Mouse (Mus musculus): ENCODE measurements around the gene Tmem238.
A peak's percentile ranks its signal among the peaks of the same experiment; 100 is the strongest.

Gene Tmem238

GRCm38 (mm10) chr7:4792278-4793212, 3.1 kb upstream of the Tmem238 start, which contains the start of gene Rpl28:
Rpl28 (plus strand) TSS chr7:4792874.
- DNase-seq: peak; percentile 95

- DNase-seq: no peak
These were observed 689 bp downstream of the Tmem238 start for GRCm38 (mm10) chr7:4788499-4789435.

- DNase-seq: peak; percentile 85
These were observed 5.7 kb downstream of the Tmem238 start for GRCm38 (mm10) chr7:4783667-4784268.

- no peak for DNase-seq
These were observed 6.7 kb downstream of the Tmem238 start, which contains the start of the genes Il11 and Tmem190 for GRCm38 (mm10) chr7:4782759-4783158. Il11 (minus strand) TSS chr7:4782859. Tmem190 (plus strand) TSS chr7:4782937.

GRCm38 (mm10) chr7:4782130-4782529, 7.3 kb downstream of the Tmem238 start:
- no peak for DNase-seq

GRCm38 (mm10) chr7:4779921-4780320, 9.5 kb downstream of the Tmem238 start:
- DNase-seq: no peak

GRCm38 (mm10) chr7:4777851-4778637, 11.4 kb downstream of the Tmem238 start:
- no peak for DNase-seq

- DNase-seq: peak; percentile 17
These were observed 12.3 kb downstream of the Tmem238 start for GRCm38 (mm10) chr7:4776861-4777830.

GRCm38 (mm10) chr7:4776131-4776530, 13.3 kb downstream of the Tmem238 start:
- DNase-seq: no peak

- DNase-seq: no peak
These were observed 18.3 kb downstream of the Tmem238 start, which contains the start of gene Fam71e2 for GRCm38 (mm10) chr7:4771202-4771601. Fam71e2 (minus strand) TSS chr7:4771302.

- no peak for DNase-seq
These were observed 24.3 kb downstream of the Tmem238 start for GRCm38 (mm10) chr7:4764946-4765710.

- DNase-seq: no peak
These were observed 29.8 kb downstream of the Tmem238 start for GRCm38 (mm10) chr7:4759670-4760069.

- no peak for DNase-seq
These were observed 36.5 kb downstream of the Tmem238 start, which contains the start of gene Cox6b2 for GRCm38 (mm10) chr7:4752821-4753570. Cox6b2 (minus strand) TSS chr7:4753094.

GRCm38 (mm10) chr7:4751971-4752820, 37.3 kb downstream of the Tmem238 start:
- DNase-seq: no peak

GRCm38 (mm10) chr7:4749169-4749568, 40.3 kb downstream of the Tmem238 start:
- no peak for DNase-seq

- DNase-seq: no peak
These were observed 41.1 kb downstream of the Tmem238 start for GRCm38 (mm10) chr7:4748321-4748720.

- no peak for DNase-seq
These were observed 42.1 kb downstream of the Tmem238 start for GRCm38 (mm10) chr7:4747156-4747899.

Measured in cerebellum, adult 9-11 months (tissue).